Mouse (Mus musculus) spleen, adult 12 weeks (tissue): ENCODE measurements around the gene Cabin1.
"Not testable (repeated sequence)": the region's sequence is repeated elsewhere in the genome, so short reads cannot be mapped to it uniquely, and the experiment has no call there.

Experiments
- DNase-seq: peaks from one replicate; pipeline ENCODE4 v3.0.0; 2022; ENCODE audit warnings: low spot score

The Cabin1 gene

GRCm38 (mm10) chr10:75763682-75764518 lies at the start of gene Cabin1:
Cabin1 (minus strand) TSS chr10:75764341.
- peak; percentile 96 for DNase-seq

- no peak for DNase-seq
These were observed 40.1 kb upstream of the Cabin1 start for GRCm38 (mm10) chr10:75804217-75804616.

- DNase-seq: peak; percentile 66
These were observed 34.1 kb upstream of the Cabin1 start, which contains the start of gene Gstt1 for GRCm38 (mm10) chr10:75798176-75798696. Gstt1 (minus strand) TSS chr10:75798584.

- DNase-seq: no peak
These were observed 33.6 kb upstream of the Cabin1 start for GRCm38 (mm10) chr10:75797619-75798175.

GRCm38 (mm10) chr10:75796731-75797516 lies 32.8 kb upstream of the Cabin1 start:
- no peak for DNase-seq

GRCm38 (mm10) chr10:75794880-75795279 lies 30.7 kb upstream of the Cabin1 start:
- no peak for DNase-seq

GRCm38 (mm10) chr10:75790773-75791172 lies 26.6 kb upstream of the Cabin1 start:
- no peak for DNase-seq

GRCm38 (mm10) chr10:75789841-75790240 lies 25.7 kb upstream of the Cabin1 start:
- DNase-seq: no peak

GRCm38 (mm10) chr10:75789081-75789735 lies 25.1 kb upstream of the Cabin1 start:
- no peak for DNase-seq

- DNase-seq: no peak
These were observed 24.1 kb upstream of the Cabin1 start for GRCm38 (mm10) chr10:75788277-75788676.

GRCm38 (mm10) chr10:75785442-75785841 lies 21.3 kb upstream of the Cabin1 start:
- DNase-seq: no peak

- no peak for DNase-seq
These were observed 16.8 kb upstream of the Cabin1 start, which contains the start of the genes Gm20441 and Gstt3 for GRCm38 (mm10) chr10:75780769-75781578. Gm20441 (minus strand) TSS chr10:75780954. Gstt3 (minus strand) TSS chr10:75781414.

- no peak for DNase-seq
These were observed 15.3 kb upstream of the Cabin1 start for GRCm38 (mm10) chr10:75779206-75780174.

- DNase-seq: no peak
These were observed 13.7 kb upstream of the Cabin1 start for GRCm38 (mm10) chr10:75777885-75778284.

- no peak for DNase-seq
These were observed 12.4 kb upstream of the Cabin1 start for GRCm38 (mm10) chr10:75776562-75776961.

- no peak for DNase-seq
These were observed 10.4 kb upstream of the Cabin1 start for GRCm38 (mm10) chr10:75774587-75774986.

GRCm38 (mm10) chr10:75774102-75774501 lies 10.0 kb upstream of the Cabin1 start:
- DNase-seq: no peak

- peak; percentile 71 for DNase-seq
These were observed 8.9 kb upstream of the Cabin1 start, which contains the start of gene Ddt for GRCm38 (mm10) chr10:75772795-75773664. Ddt (minus strand) TSS chr10:75773414.

- DNase-seq: not testable (repeated sequence)
These were observed 3.6 kb upstream of the Cabin1 start for GRCm38 (mm10) chr10:75767756-75768155.
